Mouse (Mus musculus) left cerebral cortex, adult 8-10 months (tissue): Measurements from ENCODE around the gene Jagn1. TPM values are rescaled to one million over a fixed set of nuclear protein-coding genes. Genes with fewer than 3 reads are reported as not detected.

Experiments
- DNase-seq, 2 experiments: peaks; one replicate each; pipeline ENCODE4 v3.0.0; 2022; ENCODE audit warnings: low spot score in 2 of 2
- total RNA-seq, 4 experiments: library from RNA; stranded (reverse); gene quantifications; 2 replicates each; pipeline ENCODE4 v1.2.4; 2022

The Jagn1 gene
- total RNA-seq, 4 experiments from 2014 or later = 34.5 to 43.5 (median 39.4) TPM

- DNase-seq = no peak
Observed at GRCm38 (mm10) chr6:113434691-113435090, 7.7 kb upstream of the Jagn1 start.

DNA sequence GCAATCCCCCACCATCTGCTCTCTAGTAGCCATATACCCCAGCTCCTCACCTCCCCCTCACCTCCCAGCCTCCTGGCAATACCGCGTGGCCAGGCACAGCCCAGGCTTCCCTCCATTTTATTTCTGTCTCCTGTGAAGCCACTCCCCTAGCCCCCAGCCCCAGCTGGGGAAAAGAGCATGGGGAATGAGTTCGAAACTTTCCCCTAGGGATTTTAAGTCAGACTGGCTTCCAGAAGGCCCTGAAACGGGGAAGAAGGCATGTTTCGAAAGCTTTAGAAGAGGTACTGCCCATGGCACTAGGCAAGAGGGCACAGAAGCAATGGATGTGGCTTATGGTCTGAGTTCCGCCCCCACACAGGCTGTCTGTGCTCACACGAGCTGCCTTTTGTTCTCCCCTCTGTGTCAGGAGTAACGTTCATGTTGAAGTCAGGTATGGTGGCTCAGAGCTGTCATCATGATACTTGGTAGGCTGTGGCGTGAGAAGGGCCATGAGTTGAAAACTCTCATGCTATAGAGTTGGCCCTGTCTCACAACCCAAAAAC lies 6.6 kb upstream of the Jagn1 start, which contains the start of gene Cidec:
Gene Cidec, minus strand, starts transcription at position 97 of the 542 bp plus-strand sequence.
- no peak for DNase-seq

DNA sequence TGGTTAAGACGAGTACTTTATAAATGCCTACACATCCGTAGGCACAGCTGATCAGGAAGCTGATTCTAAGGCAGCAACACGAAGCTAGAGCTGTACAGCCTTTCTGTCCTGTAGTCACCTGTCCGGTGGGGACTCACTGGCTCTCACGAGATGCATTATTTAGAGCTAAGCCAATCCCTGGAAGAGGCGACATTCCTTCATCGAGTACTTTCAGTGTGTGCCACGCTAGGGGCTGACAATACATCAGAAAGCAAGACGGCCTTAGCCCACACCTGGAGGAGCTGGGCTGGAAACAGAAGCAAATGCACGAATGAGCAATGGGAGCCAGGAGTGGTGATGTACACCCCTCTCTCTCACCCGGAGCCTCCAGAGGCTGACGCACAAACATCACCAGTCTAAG lies 5.2 kb upstream of the Jagn1 start:
- DNase-seq = no peak

- no peak for DNase-seq
Observed at GRCm38 (mm10) chr6:113438721-113439430, 3.5 kb upstream of the Jagn1 start.

- no peak for DNase-seq
Observed at GRCm38 (mm10) chr6:113440686-113441085, 1.7 kb upstream of the Jagn1 start.

DNA sequence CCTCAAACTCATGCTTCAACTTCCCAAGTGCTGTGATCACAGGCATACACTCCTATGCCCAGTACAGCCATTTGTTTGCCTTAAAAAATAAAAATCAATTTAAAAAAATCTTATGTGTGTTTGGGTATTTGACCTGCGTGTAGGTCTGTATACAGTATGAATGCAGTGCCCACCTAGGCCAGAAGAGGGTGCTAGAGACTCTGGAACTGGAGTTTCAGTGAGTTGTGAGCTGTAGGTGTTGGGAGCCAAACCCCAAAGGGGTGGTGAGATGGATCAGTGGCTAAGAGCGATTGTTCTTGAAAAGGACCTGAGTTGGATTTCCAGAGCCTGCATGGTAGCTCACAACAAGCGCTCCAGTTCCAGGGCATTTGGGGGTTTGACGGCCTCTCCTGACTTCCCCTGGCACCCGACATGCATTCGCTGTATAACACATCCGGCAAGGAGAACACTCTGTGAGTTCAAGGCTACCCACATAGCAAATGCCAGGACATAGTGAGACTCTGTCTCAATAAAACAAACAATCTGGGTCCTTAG lies 1.2 kb upstream of the Jagn1 start:
- DNase-seq = no peak

- no peak for DNase-seq
Observed at GRCm38 (mm10) chr6:113442087-113442441, 305 bp upstream of the Jagn1 start.

GRCm38 (mm10) chr6:113443091-113443490 lies 722 bp downstream of the Jagn1 start:
- DNase-seq = no peak

GRCm38 (mm10) chr6:113444207-113444965 lies 2.0 kb downstream of the Jagn1 start:
- no peak for DNase-seq

DNA sequence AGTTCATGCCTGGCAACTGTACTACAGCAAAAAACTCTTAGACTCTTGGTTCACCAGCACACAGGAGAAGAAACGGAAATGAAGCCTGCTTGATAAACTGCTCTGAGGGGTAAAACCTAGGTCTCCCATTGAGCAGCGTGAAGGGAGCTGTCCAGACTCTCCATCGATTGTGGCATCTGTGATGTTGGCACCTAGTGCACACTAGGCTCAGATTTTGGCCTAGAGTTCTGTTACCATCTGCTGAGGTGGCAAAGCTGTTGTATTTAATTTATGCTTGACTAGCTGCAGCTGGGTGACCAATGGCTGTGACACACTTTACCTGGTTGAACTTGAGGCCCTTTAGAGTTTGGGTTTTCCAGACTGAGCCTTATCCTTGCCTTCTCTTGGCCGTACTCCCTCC lies 5.3 kb downstream of the Jagn1 start:
- no peak for DNase-seq

DNA sequence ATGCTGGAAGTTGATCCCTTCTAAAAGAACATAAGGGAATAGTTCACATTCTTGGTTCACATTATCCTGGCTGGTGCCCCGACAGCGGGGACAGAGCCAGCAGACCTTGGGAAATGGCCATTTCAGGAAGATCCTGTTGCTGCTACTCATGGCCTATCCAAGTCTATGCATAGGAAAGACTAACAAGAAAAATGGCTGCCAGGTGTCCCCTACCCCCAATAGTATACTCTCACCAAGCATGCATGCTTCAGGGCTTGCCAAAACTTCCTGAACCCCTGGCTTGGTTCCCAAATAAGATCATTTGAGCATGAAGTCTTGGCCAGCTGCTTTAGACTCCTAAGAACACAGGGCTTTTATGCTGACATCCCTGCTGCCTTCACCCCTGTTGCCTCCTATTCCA lies 9.5 kb downstream of the Jagn1 start:
- no peak for DNase-seq

GRCm38 (mm10) chr6:113455007-113455406 lies 12.6 kb downstream of the Jagn1 start:
- DNase-seq = no peak

GRCm38 (mm10) chr6:113457952-113458534 lies 15.7 kb downstream of the Jagn1 start, which contains the start of gene Il17re:
Gene Il17re (plus strand): TSS chr6:113458484.
- DNase-seq = no peak

DNA sequence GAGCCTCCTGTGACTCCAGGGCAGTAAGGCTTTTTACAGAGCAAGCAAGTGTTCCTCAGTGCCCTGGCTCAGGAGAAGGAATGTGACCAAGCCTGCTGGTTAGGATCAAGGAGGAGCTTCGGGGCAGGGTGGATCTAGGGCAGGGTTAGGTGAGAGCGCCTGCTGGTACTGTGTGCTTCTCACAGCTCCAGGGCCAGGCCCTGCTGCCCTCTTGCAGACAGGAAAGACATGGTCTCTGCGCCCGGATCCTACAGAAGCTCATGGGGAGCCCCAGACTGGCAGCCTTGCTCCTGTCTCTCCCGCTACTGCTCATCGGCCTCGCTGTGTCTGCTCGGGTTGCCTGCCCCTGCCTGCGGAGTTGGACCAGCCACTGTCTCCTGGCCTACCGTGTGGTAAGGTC lies 16.3 kb downstream of the Jagn1 start:
- DNase-seq = no peak

DNA sequence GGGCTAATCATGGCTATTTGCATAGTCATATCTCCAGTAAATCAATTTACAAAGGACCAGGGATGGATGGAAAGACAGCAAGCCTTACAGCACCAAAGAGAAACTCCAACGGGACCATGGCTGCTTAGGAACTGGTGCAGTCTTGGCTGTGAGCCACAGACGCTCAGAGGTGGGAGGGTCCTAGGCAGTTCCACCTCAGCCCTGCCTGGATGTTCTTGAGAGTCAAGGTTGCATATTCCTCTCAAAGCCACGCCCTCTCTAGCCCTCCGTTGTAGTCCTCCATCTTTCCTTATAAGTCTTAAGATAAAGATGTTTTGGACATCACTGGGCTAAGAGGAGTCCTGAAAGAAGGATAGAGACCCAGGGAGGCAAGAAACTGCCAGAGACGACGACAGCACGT lies 21.7 kb downstream of the Jagn1 start:
- DNase-seq = no peak

- DNase-seq = no peak
Observed at GRCm38 (mm10) chr6:113465602-113466001, 23.2 kb downstream of the Jagn1 start.

DNA sequence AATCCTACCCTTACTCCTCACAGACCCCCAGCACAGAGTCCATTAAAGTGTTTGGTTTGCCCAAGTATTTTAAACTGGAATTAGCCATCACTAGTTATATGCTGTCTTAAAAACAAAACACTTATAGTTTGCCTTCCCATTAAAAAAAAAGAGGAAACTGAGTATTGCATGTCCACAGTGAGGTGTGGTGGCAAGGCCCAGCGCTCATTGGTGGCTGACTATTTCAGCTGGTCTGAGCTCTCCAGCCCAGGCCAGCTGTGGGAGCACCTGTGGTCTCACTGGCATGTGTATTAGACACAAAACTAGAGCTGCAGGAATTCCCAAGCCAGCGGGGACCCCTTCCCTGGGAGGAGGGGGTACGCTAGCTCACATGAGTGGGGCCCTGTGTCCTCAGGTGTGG lies 26.1 kb downstream of the Jagn1 start:
- no peak for DNase-seq

DNA sequence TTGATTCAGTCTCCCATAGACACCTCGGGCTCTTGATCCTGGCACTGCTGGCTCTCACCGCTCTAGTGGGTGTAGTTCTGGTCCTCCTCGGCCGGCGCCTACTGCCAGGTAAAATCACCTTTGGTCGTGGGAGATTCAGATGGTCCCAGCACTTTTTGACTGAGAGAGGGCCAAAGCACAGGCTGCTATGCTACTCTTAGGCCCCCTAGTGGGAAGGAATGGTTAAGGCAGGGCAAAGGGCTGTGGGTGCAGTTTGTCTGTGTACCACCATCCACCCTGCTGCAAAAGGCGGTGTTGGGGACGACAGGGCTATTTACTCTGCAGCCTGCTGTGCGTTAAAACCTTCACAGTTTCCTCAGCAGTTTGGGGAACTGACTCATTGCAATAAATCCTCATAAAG lies 26.7 kb downstream of the Jagn1 start:
- DNase-seq = peak in 1 of 2 experiments; percentile 26

- peak in 1 of 2 experiments; percentile 54 for DNase-seq
Observed at GRCm38 (mm10) chr6:113469432-113469831, 27.1 kb downstream of the Jagn1 start.

DNA sequence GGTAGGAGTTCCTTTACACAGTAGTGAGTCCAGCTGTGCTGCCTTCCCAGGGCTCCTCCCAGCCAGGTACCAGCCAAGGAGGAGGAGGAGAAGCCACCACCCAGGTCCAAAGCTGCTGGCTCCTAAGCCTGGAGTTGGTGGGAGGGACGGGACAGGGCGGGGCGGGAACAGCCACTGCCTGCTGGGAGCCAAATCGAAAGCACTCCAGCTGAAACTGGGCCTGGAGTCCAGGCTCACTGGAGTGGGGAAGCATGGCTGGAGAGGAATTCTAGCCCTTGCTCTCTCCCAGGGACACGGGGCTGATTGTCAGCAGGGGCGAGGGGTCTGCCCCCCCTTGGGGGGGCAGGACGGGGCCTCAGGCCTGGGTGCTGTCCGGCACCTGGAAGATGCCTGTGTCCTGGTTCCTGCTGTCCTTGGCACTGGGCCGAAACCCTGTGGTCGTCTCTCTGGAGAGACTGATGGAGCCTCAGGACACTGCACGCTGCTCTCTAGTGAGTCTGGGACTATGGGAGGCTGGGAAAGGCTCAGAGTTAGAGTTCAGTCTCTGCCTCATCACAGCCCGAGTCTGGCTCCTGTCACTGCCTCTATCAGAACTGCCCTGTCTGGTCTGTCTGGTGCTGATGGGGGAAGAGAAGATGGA lies 29.0 kb downstream of the Jagn1 start, which contains the start of gene Il17rc:
Gene Il17rc, plus strand, starts transcription at position 131 of the 640 bp plus-strand sequence.
- DNase-seq = no peak

GRCm38 (mm10) chr6:113472061-113472460 lies 29.7 kb downstream of the Jagn1 start:
- DNase-seq = no peak
